Mouse (Mus musculus) embryonic facial prominence, embryonic 12.5 days (tissue): ENCODE results near the gene Gcdh. TPM values are rescaled to one million over a fixed set of nuclear protein-coding genes. Genes with fewer than 3 reads are reported as not detected.

Source experiments
- ATAC-seq: fragments of 200-750 bp; cut with Nextera tagmentation; 2 replicates; pipeline ENCODE4 v1.8.0; 2017; ENCODE audit not compliant: insufficient number of reproducible peaks, insufficient read depth, low FRiP score, low TSS enrichment
- H3K27ac ChIP-seq: fragments of 300-500 bp; sonication (generic); 2 replicates; pipeline ENCODE4 v1.5.1; 2016; ENCODE audit warnings: mild to moderate bottlenecking
- H3K27me3 ChIP-seq: fragments of 300-500 bp; sonication (generic); 2 replicates; pipeline ENCODE4 v1.6.1; 2016; ENCODE audit warnings: mild to moderate bottlenecking, moderate library complexity
- H3K36me3 ChIP-seq: fragments of 300-500 bp; sonication (generic); 2 replicates; pipeline ENCODE4 v1.6.1; 2016; ENCODE audit warnings: mild to moderate bottlenecking
- H3K4me1 ChIP-seq: fragments of 300-500 bp; sonication (generic); 2 replicates; pipeline ENCODE4 v1.6.1; 2016
- H3K4me2 ChIP-seq: fragments of 300-500 bp; sonication (generic); replicated peaks from 2 replicates; pipeline ENCODE4 v1.6.1; 2016; ENCODE audit warnings: mild to moderate bottlenecking, moderate library complexity
- H3K4me3 ChIP-seq: fragments of 300-500 bp; sonication (generic); 2 replicates; pipeline ENCODE4 v1.5.1; 2016; ENCODE audit warnings: mild to moderate bottlenecking
- H3K9ac ChIP-seq: fragments of 300-500 bp; sonication (generic); 2 replicates; pipeline ENCODE4 v1.6.1; 2016; ENCODE audit warnings: mild to moderate bottlenecking, moderate library complexity
- H3K9me3 ChIP-seq: fragments of 300-500 bp; sonication (generic); 2 replicates; pipeline ENCODE4 v1.6.1; 2016; ENCODE audit warnings: mild to moderate bottlenecking, moderate library complexity
- WGBS: fragments of 180-500 bp; shearing (Covaris S2); methylation state at CpG from one replicate; pipeline ENCODE4 v1.1.7; 2016; 5-methylcytosine and 5-hydroxymethylcytosine counted together
- polyA plus RNA-seq: library from polyadenylated mRNA; unstranded; fragments of >200 nt; fragmentation: Nextera tagmentation; extraction: Ambion mirVana; gene quantifications from 2 replicates; pipeline ENCODE4 v1.2.1, GENCODE M21; 2016

The Gcdh gene
- polyA plus RNA-seq, 1 experiment from 2014 or later: 45.2 TPM

- Histone ChIP-seq H3K4me1 (no peaks in the 10 kb centered on the region), H3K9me3 (no peaks in the 10 kb centered on the region), H3K27me3 (peaks cover 24% of the 10 kb centered on the region), H3K27ac (no peak overlapping the region), H3K4me3 (no peak overlapping the region), H3K36me3 (no peaks in the 10 kb centered on the region), H3K9ac (no peak overlapping the region), H3K4me2 (no peak overlapping the region)
- 81% methylated on average over 7 of the region's 7 CpGs for WGBS
- no peak for ATAC-seq
Measured at GRCm38 (mm10) chr8:84925557-84925956, 31.8 kb upstream of the Gcdh start.

GRCm38 (mm10) chr8:84921596-84921995 lies 27.9 kb upstream of the Gcdh start:
- no peak overlapping the region for H3K4me3 ChIP-seq
- 74% methylated on average over 2 of the region's 2 CpGs for WGBS
- no peaks in the 10 kb centered on the region for H3K9me3 ChIP-seq
- no peak overlapping the region for H3K9ac ChIP-seq
- no peaks in the 10 kb centered on the region for H3K4me1 ChIP-seq
- H3K36me3 ChIP-seq: no peaks in the 10 kb centered on the region
- ATAC-seq: no peak
- no peak overlapping the region for H3K27ac ChIP-seq
- peaks cover 24% of the 10 kb centered on the region for H3K27me3 ChIP-seq
- H3K4me2 ChIP-seq: no peak overlapping the region

GRCm38 (mm10) chr8:84918646-84919045 lies 24.9 kb upstream of the Gcdh start:
- Histone ChIP-seq H3K36me3 (0 out of 2 replicates have a peak, but pooled peaks cover 4% of the 10 kb centered on the region), H3K4me2 (no peak overlapping the region), H3K9ac (no peak overlapping the region), H3K27me3 (peaks cover 46% of the 10 kb centered on the region), H3K9me3 (no peaks in the 10 kb centered on the region), H3K4me3 (no peak overlapping the region), H3K27ac (no peak overlapping the region), H3K4me1 (peaks cover under 1% of the 10 kb centered on the region; the same call in 1 of the 2 replicates)
- no peak for ATAC-seq
- WGBS: 93% methylated on average over 15 of the region's 15 CpGs

- 38% methylated on average over 20 of the region's 20 CpGs for WGBS
- H3K27ac ChIP-seq: no peak overlapping the region
- no peaks in the 10 kb centered on the region for H3K9me3 ChIP-seq
- H3K4me3 ChIP-seq: no peak overlapping the region
- peaks cover 55% of the 10 kb centered on the region for H3K27me3 ChIP-seq
- H3K9ac ChIP-seq: no peak overlapping the region
- H3K36me3 ChIP-seq: 0 out of 2 replicates have a peak, but pooled peaks cover 4% of the 10 kb centered on the region
- H3K4me1 ChIP-seq: peaks cover 6% of the 10 kb centered on the region
- ATAC-seq: 0 out of 2 replicates have a peak, but pooled peaks have one; percentile 29
- no peak overlapping the region for H3K4me2 ChIP-seq
Measured at GRCm38 (mm10) chr8:84917781-84918180, 24.1 kb upstream of the Gcdh start.

- 87% methylated on average over 8 of the region's 8 CpGs for WGBS
- H3K27me3 ChIP-seq: peaks cover 80% of the 10 kb centered on the region
Measured at GRCm38 (mm10) chr8:84915269-84915668, 21.5 kb upstream of the Gcdh start.

GRCm38 (mm10) chr8:84913960-84914359 lies 20.2 kb upstream of the Gcdh start:
- Histone ChIP-seq H3K4me2 (peak overlapping the region; percentile 88), H3K36me3 (peaks cover 4% of the 10 kb centered on the region; the same call in 1 of the 2 replicates), H3K27ac (no peak overlapping the region), H3K27me3 (peaks cover 85% of the 10 kb centered on the region), H3K4me1 (peaks cover 22% of the 10 kb centered on the region), H3K9me3 (no peaks in the 10 kb centered on the region), H3K9ac (peak overlapping the region; percentile 39; the same call in 1 of the 2 replicates), H3K4me3 (peak overlapping the region; percentile 40)
- WGBS: 34% methylated on average over 4 of the region's 4 CpGs
- ATAC-seq: no peak

More at GRCm38 (mm10) chr8:84915269-84915668, 21.5 kb upstream of the Gcdh start:
- Histone ChIP-seq H3K4me3 (no peak overlapping the region), H3K4me1 (peaks cover 12% of the 10 kb centered on the region), H3K9me3 (no peaks in the 10 kb centered on the region), H3K9ac (no peak overlapping the region), H3K27ac (no peak overlapping the region), H3K36me3 (peaks cover 4% of the 10 kb centered on the region; the same call in 1 of the 2 replicates), H3K4me2 (no peak overlapping the region)
- ATAC-seq: no peak

- peaks cover 81% of the 10 kb centered on the region for H3K27me3 ChIP-seq
- no peaks in the 10 kb centered on the region for H3K9me3 ChIP-seq
- no peak for ATAC-seq
- peaks cover 4% of the 10 kb centered on the region; the same call in 1 of the 2 replicates for H3K36me3 ChIP-seq
- WGBS: 12% methylated on average over 9 of the region's 9 CpGs
- peak overlapping the region; percentile 39; the same call in 1 of the 2 replicates for H3K9ac ChIP-seq
- H3K4me1 ChIP-seq: peaks cover 23% of the 10 kb centered on the region
- peak overlapping the region; percentile 40 for H3K4me3 ChIP-seq
- no peak overlapping the region for H3K27ac ChIP-seq
- H3K4me2 ChIP-seq: peak overlapping the region; percentile 88
Measured at GRCm38 (mm10) chr8:84913502-84913900, 19.8 kb upstream of the Gcdh start.

GRCm38 (mm10) chr8:84912895-84913501 lies 19.3 kb upstream of the Gcdh start:
- H3K9ac ChIP-seq: peak overlapping the region; percentile 39; the same call in 1 of the 2 replicates

GRCm38 (mm10) chr8:84912391-84912790 lies 18.7 kb upstream of the Gcdh start:
- Histone ChIP-seq H3K4me3 (peak overlapping the region; percentile 40), H3K27me3 (peaks cover 70% of the 10 kb centered on the region), H3K36me3 (peaks cover 4% of the 10 kb centered on the region; the same call in 1 of the 2 replicates), H3K4me1 (peaks cover 23% of the 10 kb centered on the region), H3K9ac (no peak overlapping the region; the same call in 1 of the 2 replicates), H3K4me2 (peak overlapping the region; percentile 88), H3K9me3 (no peaks in the 10 kb centered on the region), H3K27ac (no peak overlapping the region)
- 19% methylated on average over 27 of the region's 27 CpGs for WGBS
- ATAC-seq: no peak

More at GRCm38 (mm10) chr8:84912895-84913501, 19.3 kb upstream of the Gcdh start:
- no peak for ATAC-seq
- Histone ChIP-seq H3K9me3 (no peaks in the 10 kb centered on the region), H3K27me3 (peaks cover 76% of the 10 kb centered on the region), H3K4me1 (peaks cover 23% of the 10 kb centered on the region), H3K36me3 (peaks cover 4% of the 10 kb centered on the region; the same call in 1 of the 2 replicates), H3K4me2 (peak overlapping the region; percentile 88), H3K4me3 (peak overlapping the region; percentile 40), H3K27ac (no peak overlapping the region)
- 1% methylated on average over 55 of the region's 55 CpGs for WGBS

GRCm38 (mm10) chr8:84911854-84912253 lies 18.1 kb upstream of the Gcdh start:
- H3K4me3 ChIP-seq: no peak overlapping the region
- H3K4me2 ChIP-seq: no peak overlapping the region
- H3K36me3 ChIP-seq: peaks cover 4% of the 10 kb centered on the region; the same call in 1 of the 2 replicates
- no peak overlapping the region for H3K27ac ChIP-seq
- H3K9ac ChIP-seq: no peak overlapping the region
- no peak for ATAC-seq
- H3K27me3 ChIP-seq: peaks cover 69% of the 10 kb centered on the region
- peaks cover 23% of the 10 kb centered on the region for H3K4me1 ChIP-seq
- WGBS: 81% methylated on average over 9 of the region's 9 CpGs
- H3K9me3 ChIP-seq: no peaks in the 10 kb centered on the region

GRCm38 (mm10) chr8:84910551-84910950 lies 16.8 kb upstream of the Gcdh start:
- Histone ChIP-seq H3K4me2 (no peak overlapping the region), H3K9me3 (no peaks in the 10 kb centered on the region), H3K27ac (no peak overlapping the region), H3K4me1 (peaks cover 23% of the 10 kb centered on the region), H3K9ac (no peak overlapping the region), H3K27me3 (peaks cover 58% of the 10 kb centered on the region), H3K4me3 (no peak overlapping the region), H3K36me3 (no peaks in the 10 kb centered on the region; the same call in 1 of the 2 replicates)
- ATAC-seq: no peak
- 76% methylated on average over 6 of the region's 6 CpGs for WGBS

- Histone ChIP-seq H3K4me1 (peaks cover 23% of the 10 kb centered on the region), H3K9me3 (no peaks in the 10 kb centered on the region), H3K27me3 (peaks cover 53% of the 10 kb centered on the region), H3K27ac (no peak overlapping the region), H3K36me3 (no peaks in the 10 kb centered on the region; the same call in 1 of the 2 replicates), H3K9ac (no peak overlapping the region; the same call in 1 of the 2 replicates), H3K4me3 (0 out of 2 replicates have a peak overlapping the region, but pooled peaks have one; percentile 51), H3K4me2 (peak overlapping the region; percentile 68; the same call in 1 of the 2 replicates)
- ATAC-seq: no peak
- 56% methylated on average over 5 of the region's 5 CpGs for WGBS
Measured at GRCm38 (mm10) chr8:84909949-84910348, 16.2 kb upstream of the Gcdh start.
